Comparison of ENCODE assay signal across 14 mouse cellular contexts in genomic region chr8:61665021-61665420, GRCm38 (mm10).
DNase-seq lines count a peak whose midpoint lies in the region; ATAC-seq and TF ChIP-seq lines count a peak whose summit lies in the region.
"Had no signal": no experiment of that assay in that cellular context is flagged by ENCODE, and none has a peak within 500 bp of the region (broad histone marks: within the 10 kb centered on the region; RNA-seq: fewer than 3 reads in every experiment).

No protein-coding gene starts in this region.

- no peak for TF ChIP-seq CTCF in stomach, postnatal 0 days (IDR thresholded peaks at IDR 0.05; ENCODE audit: low read depth)

- H3K27me3 ChIP-seq in stomach, embryonic 14.5 days (ENCODE audit: control insufficient read depth, insufficient read depth, low read length): no peaks in the 10 kb centered on the region
- H3K27me3 ChIP-seq in stomach, postnatal 0 days (ENCODE audit: control insufficient read depth, insufficient read depth, low read length): no peaks in the 10 kb centered on the region
- H3K27me3 ChIP-seq in heart, embryonic 16.5 days (ENCODE audit: control insufficient read depth, insufficient read depth, low read length): no peaks in the 10 kb centered on the region
- H3K27me3 ChIP-seq: hindbrain, embryonic 15.5 days; stomach, embryonic 15.5 days had no signal

- TF ChIP-seq EP300 in stomach, postnatal 0 days (optimal IDR thresholded peaks at IDR 0.05): no peak

- no peaks in the 10 kb centered on the region for H3K4me1 ChIP-seq in stomach, embryonic 14.5 days (ENCODE audit: control insufficient read depth, insufficient read depth, low read length)
- no peaks in the 10 kb centered on the region for H3K4me1 ChIP-seq in stomach, postnatal 0 days (replicated peaks; ENCODE audit: control insufficient read depth, insufficient read depth)
- peaks cover 21% of the 10 kb centered on the region for H3K4me1 ChIP-seq in heart, embryonic 16.5 days (ENCODE audit: control insufficient read depth, insufficient read depth, low read length)
- H3K4me1 ChIP-seq: hindbrain, embryonic 15.5 days had no signal

- no peak overlapping the region for H3K9ac ChIP-seq in stomach, embryonic 14.5 days (replicated peaks; ENCODE audit: low read depth, low read length)
- no peak overlapping the region for H3K9ac ChIP-seq in stomach, postnatal 0 days (ENCODE audit: low read length)
- peak overlapping the region; percentile 23 for H3K9ac ChIP-seq in heart, embryonic 16.5 days (ENCODE audit: low read length)
- H3K9ac ChIP-seq: forebrain, postnatal 0 days; hindbrain, embryonic 15.5 days; liver, embryonic 14.5 days; stomach, embryonic 15.5 days had no signal

- H3K27ac ChIP-seq in stomach, embryonic 14.5 days (ENCODE audit: low read length): no peak overlapping the region
- no peak overlapping the region for H3K27ac ChIP-seq in stomach, postnatal 0 days (replicated peaks)
- H3K27ac ChIP-seq in heart, embryonic 16.5 days (ENCODE audit: low read length): peak overlapping the region; percentile 65
- H3K27ac ChIP-seq: hindbrain, embryonic 15.5 days; liver, embryonic 14.5 days; stomach, embryonic 15.5 days had no signal

- no peak overlapping the region for H3K4me2 ChIP-seq in stomach, embryonic 14.5 days (replicated peaks; ENCODE audit: low read depth, low read length)
- H3K4me2 ChIP-seq in stomach, postnatal 0 days (replicated peaks; ENCODE audit: low read depth): no peak overlapping the region
- peak overlapping the region; percentile 21; the same call in 1 of the 2 replicates for H3K4me2 ChIP-seq in heart, embryonic 16.5 days (ENCODE audit: low read depth, low read length)
- H3K4me2 ChIP-seq: hindbrain, embryonic 15.5 days; stomach, embryonic 15.5 days had no signal

- peak; percentile 36 for DNase-seq in embryo, embryonic 10 days (ENCODE audit: low spot score)
- no peak for DNase-seq in embryo, embryonic 9.5 days (ENCODE audit: extremely low spot score)
- no peak for DNase-seq in stomach, postnatal 0 days (ENCODE audit: low spot score)
- DNase-seq in lung, postnatal 36 days: peak; percentile 67
- DNase-seq in ovary, postnatal 36 days (ENCODE audit: low spot score): no peak
- no peak for DNase-seq in cerebellum, adult 8-10 months
- DNase-seq: B cell, adult 2 months; cerebellum, postnatal 36 days; forebrain, postnatal 0 days had no signal

- H3K9me3 ChIP-seq in stomach, embryonic 14.5 days (ENCODE audit: control insufficient read depth, low read depth, low read length): no peaks in the 10 kb centered on the region
- no peaks in the 10 kb centered on the region for H3K9me3 ChIP-seq in stomach, postnatal 0 days (ENCODE audit: control insufficient read depth, low read length)
- H3K9me3 ChIP-seq in heart, embryonic 16.5 days (replicated peaks; ENCODE audit: control insufficient read depth, low read length): no peaks in the 10 kb centered on the region
- H3K9me3 ChIP-seq: hindbrain, embryonic 15.5 days; stomach, embryonic 15.5 days had no signal

- 0 out of 2 replicates have a peak, but pooled peaks have one; percentile 42 for ATAC-seq in stomach, embryonic 14.5 days (ENCODE audit: insufficient number of reproducible peaks, insufficient read depth, low FRiP score, low read depth)
- no peak for ATAC-seq in stomach, postnatal 0 days (ENCODE audit: low FRiP score, low TSS enrichment)
- peak; percentile 87 for ATAC-seq in heart, embryonic 16.5 days (replicated peaks; ENCODE audit: extremely low read depth, insufficient read depth, low FRiP score)
- ATAC-seq: forebrain, postnatal 0 days had no signal

- H3K4me3 ChIP-seq in stomach, embryonic 14.5 days (ENCODE audit: low read depth, low read length): no peak overlapping the region
- no peak overlapping the region for H3K4me3 ChIP-seq in stomach, postnatal 0 days (ENCODE audit: low read depth, low read length)
- no peak overlapping the region for H3K4me3 ChIP-seq in heart, embryonic 16.5 days (ENCODE audit: low read length)
- H3K4me3 ChIP-seq: hindbrain, embryonic 15.5 days; stomach, embryonic 15.5 days had no signal

- 26% methylated on average over 8 of the region's 8 CpGs for WGBS in stomach, embryonic 14.5 days
- 29% methylated on average over 8 of the region's 8 CpGs for WGBS in stomach, postnatal 0 days
- WGBS in heart, embryonic 16.5 days: 15% methylated on average over 8 of the region's 8 CpGs

- H3K36me3 ChIP-seq in stomach, embryonic 14.5 days (ENCODE audit: control insufficient read depth, insufficient read depth, low read length): no peaks in the 10 kb centered on the region; the same call in 1 of the 2 replicates
- H3K36me3 ChIP-seq in stomach, postnatal 0 days (ENCODE audit: control insufficient read depth, insufficient read depth, low read length): no peaks in the 10 kb centered on the region
- peaks cover 7% of the 10 kb centered on the region; the same call in 1 of the 2 replicates for H3K36me3 ChIP-seq in heart, embryonic 16.5 days (ENCODE audit: control insufficient read depth, insufficient read depth)
- H3K36me3 ChIP-seq: hindbrain, embryonic 15.5 days; stomach, embryonic 15.5 days had no signal

Comparison
In these comparisons a context has a peak if more than half of its experiments do, and no peak if none do; other contexts are left out.
1. DNase-seq: peak in embryo, embryonic 10 days (single experiment) and lung, postnatal 36 days (single experiment); none in embryo, embryonic 9.5 days (single experiment), stomach, postnatal 0 days (single experiment), ovary, postnatal 36 days (single experiment) and cerebellum, adult 8-10 months (single experiment).